Mouse (Mus musculus) layer of hippocampus, postnatal 36 days (tissue): ENCODE measurements around the gene Cyp17a1. TPM values are rescaled to one million over a fixed set of nuclear protein-coding genes. Genes with fewer than 3 reads are reported as not detected.

ENCODE experiments used
- DNase-seq, 2 experiments: peaks; one replicate each; pipeline ENCODE4 v3.0.0; 2022
- total RNA-seq, 2 experiments: library from RNA; stranded (reverse); gene quantifications; 2 replicates each; pipeline ENCODE4 v1.2.3; 2021

The Cyp17a1 gene
- total RNA-seq, 2 experiments from 2014 or later: not detected

- DNase-seq: peak in 1 of 2 experiments; percentile 27
These were observed 31.4 kb downstream of the Cyp17a1 start for GRCm38 (mm10) chr19:46641420-46642085.

- DNase-seq: no peak
These were observed 32.2 kb downstream of the Cyp17a1 start for GRCm38 (mm10) chr19:46640780-46641179.

GRCm38 (mm10) chr19:46639496-46639895, 33.5 kb downstream of the Cyp17a1 start:
- DNase-seq: no peak

- no peak for DNase-seq
These were observed 33.9 kb downstream of the Cyp17a1 start for GRCm38 (mm10) chr19:46639053-46639452.

GRCm38 (mm10) chr19:46637598-46637997, 35.4 kb downstream of the Cyp17a1 start:
- DNase-seq: no peak

- no peak for DNase-seq
These were observed 37.2 kb downstream of the Cyp17a1 start for GRCm38 (mm10) chr19:46635766-46636165.

GRCm38 (mm10) chr19:46631637-46632036, 41.3 kb downstream of the Cyp17a1 start:
- DNase-seq: no peak

GRCm38 (mm10) chr19:46629807-46630206, 43.2 kb downstream of the Cyp17a1 start:
- DNase-seq: no peak

- DNase-seq: no peak
These were observed 44.6 kb downstream of the Cyp17a1 start for GRCm38 (mm10) chr19:46628403-46628802.

- DNase-seq: no peak
These were observed 47.5 kb downstream of the Cyp17a1 start for GRCm38 (mm10) chr19:46625519-46625918.

- no peak for DNase-seq
These were observed 48.0 kb downstream of the Cyp17a1 start for GRCm38 (mm10) chr19:46625015-46625414.

- no peak for DNase-seq
These were observed 48.9 kb downstream of the Cyp17a1 start for GRCm38 (mm10) chr19:46623790-46624772.

- DNase-seq: no peak
These were observed 49.7 kb downstream of the Cyp17a1 start for GRCm38 (mm10) chr19:46623194-46623667.

- no peak for DNase-seq
These were observed 50.2 kb downstream of the Cyp17a1 start for GRCm38 (mm10) chr19:46622659-46623193.

GRCm38 (mm10) chr19:46621236-46622183, 51.5 kb downstream of the Cyp17a1 start:
- no peak for DNase-seq

- no peak for DNase-seq
These were observed 52.8 kb downstream of the Cyp17a1 start for GRCm38 (mm10) chr19:46620016-46620808.

GRCm38 (mm10) chr19:46619518-46619917, 53.5 kb downstream of the Cyp17a1 start:
- no peak for DNase-seq

- DNase-seq: no peak
These were observed 54.0 kb downstream of the Cyp17a1 start for GRCm38 (mm10) chr19:46619001-46619400.

GRCm38 (mm10) chr19:46618322-46618721, 54.6 kb downstream of the Cyp17a1 start:
- no peak for DNase-seq

GRCm38 (mm10) chr19:46617361-46617760, 55.6 kb downstream of the Cyp17a1 start:
- no peak for DNase-seq
